Mouse (Mus musculus) intestine, postnatal 0 days (tissue): Measurements from ENCODE around the gene Kifc1. TPM values are rescaled to one million over a fixed set of nuclear protein-coding genes. Genes with fewer than 3 reads are reported as not detected.
A peak's percentile ranks its signal among the peaks of the same experiment; 100 is the strongest.

Source experiments
- ATAC-seq: fragments of 200-750 bp; cut with Nextera tagmentation; 2 replicates; pipeline ENCODE4 v1.8.0; 2017; ENCODE audit warnings: mild to moderate bottlenecking, moderate TSS enrichment, moderate library complexity
- H3K27ac ChIP-seq: fragments of 300-500 bp; sonication (generic); 2 replicates; pipeline ENCODE4 v1.5.1; 2014; ENCODE audit warnings: mild to moderate bottlenecking, low read depth, low read length, moderate library complexity
- H3K27me3 ChIP-seq: fragments of 300-500 bp; sonication (generic); replicated peaks from 2 replicates; pipeline ENCODE4 v1.6.1; 2014; ENCODE audit warnings: low read length, mixed read lengths; ENCODE audit not compliant: control insufficient read depth, insufficient read depth
- H3K36me3 ChIP-seq: fragments of 300-500 bp; sonication (generic); 2 replicates; pipeline ENCODE4 v1.6.1; 2014; ENCODE audit warnings: mild to moderate bottlenecking, moderate library complexity; ENCODE audit not compliant: control insufficient read depth, insufficient read depth
- H3K4me1 ChIP-seq: fragments of 300-500 bp; sonication (generic); replicated peaks from 2 replicates; pipeline ENCODE4 v1.6.1; 2014; ENCODE audit warnings: antibody characterized with exemption, low read length, mixed read lengths; ENCODE audit not compliant: control insufficient read depth, insufficient read depth
- H3K4me2 ChIP-seq: fragments of 300-500 bp; sonication (generic); replicated peaks from 2 replicates; pipeline ENCODE4 v1.6.1; 2014; ENCODE audit warnings: low read depth, mild to moderate bottlenecking, moderate library complexity
- H3K4me3 ChIP-seq: fragments of 300-500 bp; sonication (generic); 2 replicates; pipeline ENCODE4 v1.5.1; 2014; ENCODE audit warnings: low read depth, low read length
- H3K9ac ChIP-seq: fragments of 300-500 bp; sonication (generic); 2 replicates; pipeline ENCODE4 v1.6.1; 2014; ENCODE audit warnings: mild to moderate bottlenecking, low read depth, low read length
- H3K9me3 ChIP-seq: fragments of 300-500 bp; sonication (generic); 2 replicates; pipeline ENCODE4 v1.6.1; 2016; ENCODE audit warnings: mixed run types; ENCODE audit not compliant: control insufficient read depth
- CTCF ChIP-seq: sonication (generic); IDR thresholded peaks from 2 replicates; pipeline ENCODE4 v1.5.1; 2016; ENCODE audit warnings: low read depth, mild to moderate bottlenecking, control low read depth, antibody characterized with exemption, moderate library complexity
- WGBS: fragments of 180-500 bp; shearing (Covaris S2); extraction: QIAGEN DNeasy Blood & Tissue Kit; methylation state at CpG from one replicate; pipeline ENCODE4 v1.1.7; 2014; 5-methylcytosine and 5-hydroxymethylcytosine counted together
- polyA plus RNA-seq: library from polyadenylated mRNA; unstranded; fragments of >200 nt; fragmentation: Nextera tagmentation; extraction: Ambion mirVana; gene quantifications from 2 replicates; pipeline ENCODE4 v1.2.1, GENCODE M21; 2015

Gene Kifc1
- polyA plus RNA-seq, 1 experiment from 2014 or later = 1.7 TPM

- Histone ChIP-seq H3K9ac (peak within 1 kb of the TSS; percentile 64), H3K27ac (peak within 1 kb of the TSS; percentile 86), H3K36me3 (peaks cover 53% of the 10 kb centered on the region), H3K4me3 (peak within 1 kb of the TSS; percentile 67), H3K27me3 (no peaks in the 10 kb centered on the region), H3K4me1 (no peaks in the 10 kb centered on the region; the same call in 1 of the 2 replicates), H3K9me3 (no peaks in the 10 kb centered on the region), H3K4me2 (peak within 1 kb of the TSS; percentile 79)
- TF ChIP-seq CTCF = no peak
- ATAC-seq = peak; percentile 91
- WGBS = under 1% methylated on average over 31 of the region's 34 CpGs
Observed at GRCm38 (mm10) chr17:33915671-33916250, 25.3 kb upstream of the Kifc1 start, which contains the start of the genes Tapbp and Zbtb22. TSS of gene Tapbp (plus strand) at chr17:33915899. TSS of gene Zbtb22 (plus strand) at chr17:33915904.

GRCm38 (mm10) chr17:33914969-33915391 lies 24.5 kb upstream of the Kifc1 start:
- TF ChIP-seq CTCF = peak; percentile 45
- 69% methylated on average over 13 of the region's 13 CpGs for WGBS
- no peak overlapping the region for H3K9ac ChIP-seq
- no peaks in the 10 kb centered on the region for H3K27me3 ChIP-seq
- H3K27ac ChIP-seq = no peak overlapping the region
- no peaks in the 10 kb centered on the region for H3K9me3 ChIP-seq
- peaks cover 53% of the 10 kb centered on the region for H3K36me3 ChIP-seq
- ATAC-seq = no peak
- peak overlapping the region; percentile 79 for H3K4me2 ChIP-seq
- H3K4me1 ChIP-seq = peaks cover 4% of the 10 kb centered on the region; the same call in 1 of the 2 replicates
- H3K4me3 ChIP-seq = peak overlapping the region; percentile 67; the same call in 1 of the 2 replicates

GRCm38 (mm10) chr17:33913905-33914304 lies 23.4 kb upstream of the Kifc1 start:
- WGBS = 94% methylated on average over 8 of the region's 8 CpGs
- no peak overlapping the region for H3K4me3 ChIP-seq
- no peak for ATAC-seq
- H3K4me1 ChIP-seq = peaks cover 4% of the 10 kb centered on the region; the same call in 1 of the 2 replicates
- H3K9me3 ChIP-seq = no peaks in the 10 kb centered on the region
- no peaks in the 10 kb centered on the region for H3K27me3 ChIP-seq
- H3K4me2 ChIP-seq = no peak overlapping the region
- no peak for TF ChIP-seq CTCF
- H3K27ac ChIP-seq = 0 out of 2 replicates have a peak overlapping the region, but pooled peaks have one; percentile 21
- no peak overlapping the region for H3K9ac ChIP-seq
- H3K36me3 ChIP-seq = peaks cover 53% of the 10 kb centered on the region

- ATAC-seq = no peak
- 0 out of 2 replicates have a peak overlapping the region, but pooled peaks have one; percentile 21 for H3K27ac ChIP-seq
- H3K36me3 ChIP-seq = peaks cover 53% of the 10 kb centered on the region
- H3K27me3 ChIP-seq = no peaks in the 10 kb centered on the region
- no peaks in the 10 kb centered on the region for H3K9me3 ChIP-seq
- H3K4me3 ChIP-seq = no peak overlapping the region
- no peak for TF ChIP-seq CTCF
- H3K9ac ChIP-seq = no peak overlapping the region
- H3K4me1 ChIP-seq = peaks cover 4% of the 10 kb centered on the region; the same call in 1 of the 2 replicates
- H3K4me2 ChIP-seq = no peak overlapping the region
- 89% methylated on average over 10 of the region's 10 CpGs for WGBS
Observed at GRCm38 (mm10) chr17:33913264-33913663, 22.8 kb upstream of the Kifc1 start.

- 89% methylated on average over 28 of the region's 28 CpGs for WGBS
- H3K36me3 ChIP-seq = peaks cover 43% of the 10 kb centered on the region
- no peak overlapping the region for H3K4me3 ChIP-seq
- no peak overlapping the region for H3K4me2 ChIP-seq
- H3K4me1 ChIP-seq = peaks cover 4% of the 10 kb centered on the region; the same call in 1 of the 2 replicates
- no peak for ATAC-seq
- no peaks in the 10 kb centered on the region for H3K27me3 ChIP-seq
- no peaks in the 10 kb centered on the region for H3K9me3 ChIP-seq
- H3K9ac ChIP-seq = no peak overlapping the region
- TF ChIP-seq CTCF = no peak
- no peak overlapping the region for H3K27ac ChIP-seq
Observed at GRCm38 (mm10) chr17:33911813-33912414, 21.5 kb upstream of the Kifc1 start.

- H3K4me1 ChIP-seq = 0 out of 2 replicates have a peak, but pooled peaks cover 4% of the 10 kb centered on the region
- no peak overlapping the region for H3K4me2 ChIP-seq
- H3K36me3 ChIP-seq = peaks cover 42% of the 10 kb centered on the region
- H3K9me3 ChIP-seq = no peaks in the 10 kb centered on the region
- H3K27me3 ChIP-seq = no peaks in the 10 kb centered on the region
- no peak overlapping the region for H3K27ac ChIP-seq
- no peak for TF ChIP-seq CTCF
- H3K9ac ChIP-seq = no peak overlapping the region
- no peak overlapping the region for H3K4me3 ChIP-seq
- 92% methylated on average over 31 of the region's 31 CpGs for WGBS
- no peak for ATAC-seq
Observed at GRCm38 (mm10) chr17:33911052-33911812, 20.8 kb upstream of the Kifc1 start.
